19 mouse cellular contexts compared by ENCODE assay signal in the genomic region with DNA sequence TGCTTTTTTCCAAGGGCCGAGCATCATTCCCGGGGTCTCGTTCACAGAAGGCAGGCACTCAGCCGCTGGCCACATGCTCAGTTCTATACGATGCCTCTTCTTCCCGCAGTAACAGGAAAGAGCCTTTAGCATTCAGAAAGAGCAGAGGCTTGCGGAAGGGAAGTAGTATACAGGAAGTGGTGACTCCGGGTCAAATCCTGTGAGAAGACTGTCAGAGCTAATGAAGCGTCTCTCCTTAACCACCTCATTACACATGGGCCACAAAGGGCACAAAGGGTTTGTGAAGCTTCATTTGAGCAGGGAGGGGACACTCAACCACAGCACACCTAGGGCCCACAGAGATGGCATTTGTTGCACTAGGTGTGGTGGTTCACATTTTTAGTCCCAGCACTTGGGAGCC. TPM values are rescaled to one million over a fixed set of nuclear protein-coding genes. Genes with fewer than 3 reads are reported as not detected.
DNase-seq lines count a peak whose midpoint lies in the region; ATAC-seq and TF ChIP-seq lines count a peak whose summit lies in the region.
"Had no signal": no experiment of that assay in that cellular context is flagged by ENCODE, and none has a peak within 500 bp of the region (broad histone marks: within the 10 kb centered on the region; RNA-seq: fewer than 3 reads in every experiment).

No protein-coding gene starts in this region.

- no peak for TF ChIP-seq CTCF in thymus, adult 2 months (IDR thresholded peaks at IDR 0.05; ENCODE audit: borderline replicate concordance, control insufficient read depth, extremely low read depth, insufficient read depth, low read length, poor library complexity)

- H3K4me3 ChIP-seq in thymus, adult 2 months (ENCODE audit: control insufficient read depth, insufficient read depth, low read length): no peak overlapping the region
- no peak overlapping the region for H3K4me3 ChIP-seq in heart, embryonic 10.5 days
- H3K4me3 ChIP-seq: hindbrain, embryonic 13.5 days; liver, embryonic 13.5 days; neural tube, embryonic 13.5 days had no signal

- H3K9me3 ChIP-seq in heart, embryonic 10.5 days: no peaks in the 10 kb centered on the region
- H3K9me3 ChIP-seq: liver, embryonic 13.5 days; neural tube, embryonic 13.5 days had no signal

- H3K4me1 ChIP-seq in thymus, adult 2 months (replicated peaks; ENCODE audit: control insufficient read depth, insufficient read depth, low read length): peaks cover 14% of the 10 kb centered on the region
- H3K4me1 ChIP-seq in heart, embryonic 10.5 days: no peaks in the 10 kb centered on the region
- H3K4me1 ChIP-seq: hindbrain, embryonic 13.5 days; neural tube, embryonic 13.5 days had no signal

- no peak for TF ChIP-seq POLR2A in thymus, adult 2 months (IDR thresholded peaks at IDR 0.05; ENCODE audit: control insufficient read depth, extremely low read depth, insufficient read depth, low read length, poor library complexity)

- no peak overlapping the region for H3K27ac ChIP-seq in thymus, adult 2 months (ENCODE audit: control insufficient read depth, insufficient read depth, low read length)
- no peak overlapping the region for H3K27ac ChIP-seq in heart, embryonic 10.5 days
- H3K27ac ChIP-seq: hindbrain, embryonic 13.5 days; liver, embryonic 13.5 days; neural tube, embryonic 13.5 days had no signal

- 18% methylated on average over 9 of the region's 9 CpGs for WGBS in thymus, adult 2 months
- WGBS in heart, embryonic 10.5 days: 80% methylated on average over 9 of the region's 9 CpGs

- peak; percentile 38 for DNase-seq in thymus, adult 2 months
- DNase-seq in thymus, postnatal 4 days: no peak
- peak; percentile 71 for DNase-seq in T-cell, adult 2 months (ENCODE audit: low spot score)
- DNase-seq in heart, embryonic 10.5 days (ENCODE audit: low spot score): no peak
- no peak for DNase-seq in cerebellum, adult 9-10 months
- no peak for DNase-seq in heart, adult 9 months (ENCODE audit: low spot score in 2 of 2)
- DNase-seq: adrenal gland, adult 8-10 months; cerebellum, adult 8-10 months; heart, adult 11 months; kidney, adult 8-10 months; kidney, postnatal 36 days; liver, embryonic 13.5 days; lung, postnatal 4 days; midbrain, embryonic 14.5 days had no signal

- H3K27me3 ChIP-seq in thymus, adult 2 months (ENCODE audit: control insufficient read depth, insufficient read depth, low read length): no peaks in the 10 kb centered on the region
- no peaks in the 10 kb centered on the region for H3K27me3 ChIP-seq in heart, embryonic 10.5 days (ENCODE audit: insufficient read depth, poor library complexity, severe bottlenecking)
- H3K27me3 ChIP-seq: hindbrain, embryonic 13.5 days; liver, embryonic 13.5 days; neural tube, embryonic 13.5 days had no signal

- H3K36me3 ChIP-seq in thymus, adult 2 months (ENCODE audit: control insufficient read depth, insufficient read depth, low read length): no peaks in the 10 kb centered on the region
- H3K36me3 ChIP-seq in heart, embryonic 10.5 days: no peaks in the 10 kb centered on the region
- H3K36me3 ChIP-seq: G1E; hindbrain, embryonic 13.5 days; neural tube, embryonic 13.5 days had no signal

- ATAC-seq in monocyte, adult 5-6 weeks (replicated peaks; ENCODE audit: insufficient number of reproducible peaks, low FRiP score, low TSS enrichment, poor library complexity, severe bottlenecking): peak; percentile 38; the same call in 1 of the 2 replicates
- ATAC-seq: forebrain, embryonic 14.5 days had no signal

RNA-seq across cellular contexts. Expression of a gene that starts 55.1 kb away (rescaled TPM):
- 6.2 and 6.4 TPM in 2 replicates for polyA plus RNA-seq in thymus, adult 2 months (2012; rRNA removed)
- total RNA-seq in monocyte, adult 5-6 weeks (2017): 17.2 to 77.7 TPM (median 52.8 TPM) in 3 replicates
- 13.2 and 16.8 TPM in 2 replicates for polyA plus RNA-seq in heart, embryonic 10.5 days (2016; fragmentation: Nextera tagmentation; extraction: Ambion mirVana)

RNA-seq across cellular contexts. Expression of a gene that starts 56.6 kb away (rescaled TPM):
- polyA plus RNA-seq in thymus, adult 2 months (2012; rRNA removed): 62.4 and 70.4 TPM in 2 replicates
- 70.0 to 84.2 TPM (median 77.9 TPM) in 3 replicates for total RNA-seq in monocyte, adult 5-6 weeks (2017)
- 66.2 and 71.7 TPM in 2 replicates for polyA plus RNA-seq in heart, embryonic 10.5 days (2016; fragmentation: Nextera tagmentation; extraction: Ambion mirVana)

Comparison
In these comparisons a context has a peak if more than half of its experiments do, and no peak if none do; other contexts are left out.
1. DNase-seq: peak in thymus, adult 2 months (single experiment) and T-cell, adult 2 months (single experiment); none in thymus, postnatal 4 days (single experiment), heart, embryonic 10.5 days (single experiment), cerebellum, adult 9-10 months (single experiment) and heart, adult 9 months (0 of 2).